Mouse (Mus musculus) CD8-positive naive resting alpha-beta T cell, adult 2 months (primary cell): ENCODE data around the gene Olfr1031.
"Not testable (repeated sequence)": the region's sequence is repeated elsewhere in the genome, so short reads cannot be mapped to it uniquely, and the experiment has no call there.

Experiments used
- DNase-seq, 2 experiments: peaks; one replicate each; pipeline ENCODE4 v3.0.0; 2022; ENCODE audit warnings: low read depth in 2 of 2, low spot score in 2 of 2

Gene Olfr1031

GRCm38 (mm10) chr2:85990004-85990403 lies at the start of gene Olfr1031:
TSS of gene Olfr1031 (plus strand) at chr2:85990304.
- no peak for DNase-seq

- no peak for DNase-seq
Observed at GRCm38 (mm10) chr2:85950137-85950536, 40.0 kb upstream of the Olfr1031 start, which contains the start of gene Olfr1028. TSS of gene Olfr1028 (plus strand) at chr2:85950437.

- DNase-seq: no peak
Observed at GRCm38 (mm10) chr2:85973595-85973994, 16.5 kb upstream of the Olfr1031 start, which contains the start of gene Olfr1029. TSS of gene Olfr1029 (plus strand) at chr2:85973895.

- no peak for DNase-seq
Observed at GRCm38 (mm10) chr2:85978976-85979375, 11.1 kb upstream of the Olfr1031 start, which contains the start of gene Olfr1030. TSS of gene Olfr1030 (plus strand) at chr2:85979276.

- DNase-seq: no peak
Observed at GRCm38 (mm10) chr2:86005240-86005639, 15.1 kb downstream of the Olfr1031 start, which contains the start of gene Olfr1032. TSS of gene Olfr1032 (plus strand) at chr2:86005540.

- DNase-seq: not testable (repeated sequence)
Observed at GRCm38 (mm10) chr2:86020406-86020805, 30.3 kb downstream of the Olfr1031 start, which contains the start of gene Olfr1033. TSS of gene Olfr1033 (plus strand) at chr2:86020633.

- not testable (repeated sequence) for DNase-seq
Observed at GRCm38 (mm10) chr2:86021518-86021917, 31.4 kb downstream of the Olfr1031 start.
